Mouse (Mus musculus): Measurements from ENCODE around the gene Ick.

GRCm38 (mm10) chr9:78059525-78060120 is 49.4 kb upstream of the Ick start:
- TF ChIP-seq CTCF (IDR thresholded peaks at IDR 0.05; ENCODE audit: borderline replicate concordance, extremely low read depth, insufficient read depth, insufficient read length) (no peak), POLR2A (IDR thresholded peaks at IDR 0.05; ENCODE audit: borderline replicate concordance, extremely low read depth, insufficient read depth, insufficient read length, poor library complexity, severe bottlenecking) (no peak)

All from brain, embryonic 14.5 days (tissue).